Mouse (Mus musculus) colon, adult 2 months (tissue): ENCODE data around the gene Gm3139. TPM values are rescaled to one million over a fixed set of nuclear protein-coding genes. Genes with fewer than 3 reads are reported as not detected.

Experiments
- polyA plus RNA-seq: library from polyadenylated mRNA; depleted of rRNA; stranded (reverse); fragments of >200 nt; gene quantifications from 2 replicates; pipeline ENCODE4 v1.2.3, GENCODE M21; 2012; rRNA removed

Gene Gm3139
- polyA plus RNA-seq, result not detected in 2 replicates

GRCm38 (mm10) chr5:94525987-94526386 lies at the start of gene Gm3139:
Gene Gm3139 (plus strand): TSS chr5:94526287.

Other genes starting within 250 kb of the Gm3139 start
- gene A430089I19Rik, start 219.5 kb upstream of the Gm3139 start, polyA plus RNA-seq, result not detected in 2 replicates
- gene Gm6502, start 211.9 kb upstream of the Gm3139 start, polyA plus RNA-seq, result not detected in 2 replicates
- gene AA792892, start 186.5 kb upstream of the Gm3139 start, polyA plus RNA-seq, result not detected in 2 replicates
- not detected in 2 replicates for gene Gm7682, start 80.5 kb upstream of the Gm3139 start, polyA plus RNA-seq
- not detected in 2 replicates for gene Gm3147, start 90.1 kb downstream of the Gm3139 start, polyA plus RNA-seq
- not detected in 2 replicates for gene Gm6509, start 97.7 kb downstream of the Gm3139 start, polyA plus RNA-seq
- not detected in 2 replicates for gene Gm6205, start 122.1 kb downstream of the Gm3139 start, polyA plus RNA-seq